Mouse (Mus musculus): ENCODE results near the gene Rhbg.

Rhbg gene

DNA sequence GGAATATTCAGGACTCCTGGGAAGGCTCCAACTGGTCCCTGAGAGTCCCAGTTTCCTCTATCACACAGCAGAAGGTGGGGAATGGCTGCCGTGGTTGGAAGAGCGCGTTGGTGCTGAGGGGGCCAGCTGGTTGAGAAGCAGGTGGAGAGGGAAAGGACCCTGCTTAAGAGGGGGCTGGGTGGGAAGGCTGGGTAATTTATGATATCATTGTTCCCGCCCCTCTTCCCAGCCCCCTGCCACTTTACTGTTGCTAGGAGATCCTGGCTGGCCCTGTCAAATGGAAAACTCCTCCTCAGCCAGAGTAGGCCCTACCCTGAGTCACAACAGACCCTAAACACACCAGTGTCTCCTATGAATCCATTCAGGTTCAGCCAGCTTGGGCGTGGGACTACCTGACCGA lies 26.5 kb downstream of the Rhbg start:
- no peak for DNase-seq

DNA sequence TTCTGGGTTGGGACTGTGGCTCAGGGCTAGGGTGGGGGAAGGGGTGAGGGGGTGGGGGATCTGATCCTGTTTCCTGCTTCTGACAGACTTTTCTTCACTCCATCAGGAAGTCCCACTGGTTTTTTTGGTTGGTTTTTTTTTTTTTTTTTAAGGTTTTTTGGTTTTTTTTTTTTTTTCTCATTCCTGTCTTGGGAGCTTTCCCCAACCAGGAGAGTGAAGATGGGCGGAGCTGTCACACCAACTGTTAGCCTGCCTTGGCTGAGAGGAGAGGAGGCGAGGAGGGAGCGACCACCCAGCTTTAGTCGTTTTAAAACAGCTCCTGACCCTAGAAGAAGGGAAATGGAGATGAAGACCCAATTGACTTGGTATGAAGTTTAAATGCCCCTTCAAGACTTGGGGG lies 27.2 kb downstream of the Rhbg start:
- DNase-seq: no peak

DNA sequence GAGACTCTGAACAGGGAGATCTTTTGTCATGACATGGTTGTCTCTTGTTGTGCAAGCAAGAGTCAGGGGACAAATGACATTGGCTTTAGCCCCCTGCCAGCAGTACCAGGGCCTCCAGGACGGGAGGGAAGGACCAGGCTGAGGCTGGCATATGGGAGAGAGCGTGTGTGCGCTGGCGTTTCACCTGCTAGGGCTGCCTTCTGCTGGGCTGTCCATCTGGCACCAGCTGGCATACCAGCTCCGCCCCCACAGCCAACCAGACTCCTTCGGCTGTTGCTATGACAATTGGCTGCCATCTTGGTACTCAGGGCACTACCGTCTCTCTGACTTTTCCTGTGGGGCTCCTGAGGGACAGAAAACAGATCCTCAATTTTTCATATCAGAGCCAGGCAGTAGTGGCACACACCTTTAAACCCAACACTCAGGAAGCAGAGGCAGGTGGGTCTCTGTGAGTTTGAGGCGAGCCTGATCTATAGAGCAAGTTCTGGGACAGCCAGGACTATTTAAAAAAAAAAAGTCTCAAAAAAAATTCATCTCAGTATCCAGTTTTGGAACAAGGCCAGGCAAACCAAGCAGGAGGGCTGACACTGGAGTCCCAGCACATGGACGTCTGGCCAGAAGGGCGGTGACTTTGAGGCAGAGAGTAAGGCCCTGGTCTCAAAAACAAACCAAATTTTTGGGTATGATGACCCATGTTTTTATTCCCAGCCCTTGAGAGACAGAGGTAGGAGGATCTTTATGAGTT lies 28.2 kb downstream of the Rhbg start:
- no peak for DNase-seq

DNA sequence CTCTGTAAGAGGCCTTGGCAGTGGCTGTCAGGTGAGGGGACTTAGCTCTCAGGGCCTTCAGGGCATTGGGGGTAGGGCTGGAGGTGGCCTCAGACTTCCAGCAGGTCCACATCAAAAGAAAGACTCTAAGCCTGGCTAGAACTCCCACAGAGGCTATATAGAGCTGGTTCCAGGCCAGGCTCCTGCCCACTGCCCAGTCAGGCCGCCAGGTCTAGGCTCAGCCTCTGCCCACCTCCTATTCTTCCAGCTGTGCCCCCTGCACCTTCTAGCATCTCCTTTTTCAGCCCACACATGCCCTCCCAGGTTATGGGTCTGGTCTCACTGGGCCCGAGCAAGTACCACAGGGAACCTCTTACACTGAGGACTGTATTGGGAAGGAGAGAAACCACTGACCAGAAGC lies 29.6 kb downstream of the Rhbg start:
- no peak for DNase-seq

DNA sequence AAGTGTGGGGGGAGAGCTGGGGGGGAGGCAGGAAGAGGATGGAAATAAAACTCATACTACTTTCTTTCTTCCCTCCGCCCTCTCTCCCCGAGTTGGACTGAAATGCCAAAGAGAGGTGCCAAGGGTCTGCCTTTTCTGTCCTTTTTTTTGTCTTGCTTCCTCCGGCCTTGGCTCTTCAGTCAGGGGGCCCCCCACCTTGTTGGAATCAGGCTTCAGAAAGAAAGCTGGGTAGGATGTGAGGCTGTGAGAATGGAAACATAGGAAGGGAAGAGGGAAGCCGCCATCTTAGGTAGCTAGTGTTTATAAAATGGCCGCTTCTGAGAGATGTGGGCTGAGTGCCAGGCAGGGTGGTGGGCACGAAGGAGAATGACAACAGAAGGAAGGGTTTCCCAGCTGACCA lies 32.1 kb downstream of the Rhbg start:
- DNase-seq: no peak

DNA sequence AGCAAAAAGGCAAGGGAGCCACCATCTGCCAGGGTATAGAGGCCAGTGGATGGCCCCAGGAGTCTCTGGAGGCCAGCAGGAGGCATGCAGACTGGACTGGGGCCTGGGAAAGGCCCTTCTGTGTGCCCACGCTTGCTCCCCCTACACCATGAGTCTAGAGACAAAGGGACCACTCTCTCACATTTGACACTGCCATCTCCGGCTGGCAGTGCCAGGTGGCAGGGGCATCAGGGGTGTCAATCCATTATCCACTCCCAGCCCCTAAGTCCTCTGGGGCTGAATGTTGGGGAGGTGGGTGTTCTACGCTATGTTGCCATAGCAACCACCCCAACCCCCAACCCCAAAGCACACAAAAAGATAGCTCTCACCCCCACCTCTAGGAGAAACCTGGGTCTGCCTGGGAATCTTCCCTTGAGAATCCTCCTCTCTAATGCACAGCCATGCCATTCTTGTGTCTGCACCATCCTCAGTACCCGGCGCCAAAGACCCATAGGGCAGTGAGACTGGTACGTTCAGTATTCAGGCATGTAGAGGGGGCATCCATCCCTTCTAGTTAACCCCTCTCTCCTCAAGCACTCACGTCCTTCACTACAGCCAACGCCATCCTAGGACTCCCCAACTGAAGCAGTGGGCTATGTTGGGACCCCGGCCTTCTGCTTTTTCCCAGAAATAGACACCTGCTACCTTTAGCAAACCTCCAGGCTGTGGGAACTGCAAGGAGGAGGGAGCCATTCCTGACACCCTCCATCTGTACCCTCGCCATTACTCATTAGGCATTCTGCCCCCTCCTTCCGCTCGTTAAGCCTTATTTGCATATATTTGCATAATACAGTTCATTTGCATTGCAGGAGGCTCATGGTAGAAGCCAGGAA lies 32.8 kb downstream of the Rhbg start:
- no peak for DNase-seq

DNA sequence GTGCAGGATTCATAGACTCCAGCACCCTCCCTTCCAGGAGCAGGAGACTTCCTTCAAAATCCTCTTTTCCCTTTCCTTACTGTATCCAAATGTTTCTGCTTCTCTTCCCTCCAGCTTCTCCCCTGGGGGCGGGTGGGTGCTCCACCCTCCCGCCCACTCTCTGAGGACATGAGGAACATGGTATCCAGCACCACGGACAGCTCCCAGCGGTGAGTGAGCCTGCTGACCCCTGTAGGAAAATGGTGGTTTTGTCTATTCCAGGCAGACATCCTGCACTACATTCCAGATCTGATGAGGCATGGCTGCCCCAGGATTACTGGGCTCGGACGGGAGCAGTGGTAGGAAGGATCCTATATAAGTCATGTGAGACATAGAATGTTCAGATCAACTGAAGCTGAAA lies 33.7 kb downstream of the Rhbg start:
- DNase-seq: peak; percentile 76

DNA sequence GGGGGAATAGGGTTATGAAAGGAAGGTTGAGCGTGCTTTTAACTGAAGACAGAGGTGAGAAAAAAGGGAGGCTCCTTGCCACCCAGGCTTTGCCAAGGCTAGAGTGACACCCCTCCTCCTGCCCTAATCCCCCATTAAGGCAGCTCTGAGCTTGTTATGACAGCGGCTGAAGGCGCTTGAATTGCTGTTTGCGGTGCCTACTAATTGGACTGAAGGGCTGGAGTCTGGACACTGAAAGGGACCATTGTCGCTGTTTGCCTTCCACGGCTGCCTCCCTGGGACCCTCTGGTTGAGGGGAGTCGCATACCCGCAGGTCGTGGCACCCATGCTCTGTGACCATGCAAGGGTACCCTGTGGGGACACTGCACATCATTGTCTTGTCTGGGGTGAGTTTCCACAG lies 34.6 kb downstream of the Rhbg start:
- DNase-seq: no peak

DNA sequence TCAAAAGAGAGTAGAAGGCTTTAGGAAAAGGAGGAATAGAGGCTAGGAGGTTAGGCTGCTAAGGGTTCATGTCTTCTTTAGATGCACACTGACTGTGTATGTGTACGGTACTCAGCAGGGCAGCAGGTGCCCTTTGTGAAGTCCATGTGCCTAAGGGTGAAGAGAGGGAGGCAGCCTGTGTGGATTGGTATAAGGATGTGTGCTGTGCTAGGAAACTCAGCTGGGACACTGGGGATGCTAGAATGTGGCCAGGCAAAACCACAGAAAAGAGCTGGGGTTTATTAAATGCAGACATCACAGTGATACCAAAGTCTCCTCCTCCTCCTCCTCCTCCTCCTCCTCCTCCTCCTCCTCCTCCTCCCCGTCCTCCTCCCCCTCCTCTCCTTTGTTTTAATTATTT lies 36.8 kb downstream of the Rhbg start:
- no peak for DNase-seq

DNA sequence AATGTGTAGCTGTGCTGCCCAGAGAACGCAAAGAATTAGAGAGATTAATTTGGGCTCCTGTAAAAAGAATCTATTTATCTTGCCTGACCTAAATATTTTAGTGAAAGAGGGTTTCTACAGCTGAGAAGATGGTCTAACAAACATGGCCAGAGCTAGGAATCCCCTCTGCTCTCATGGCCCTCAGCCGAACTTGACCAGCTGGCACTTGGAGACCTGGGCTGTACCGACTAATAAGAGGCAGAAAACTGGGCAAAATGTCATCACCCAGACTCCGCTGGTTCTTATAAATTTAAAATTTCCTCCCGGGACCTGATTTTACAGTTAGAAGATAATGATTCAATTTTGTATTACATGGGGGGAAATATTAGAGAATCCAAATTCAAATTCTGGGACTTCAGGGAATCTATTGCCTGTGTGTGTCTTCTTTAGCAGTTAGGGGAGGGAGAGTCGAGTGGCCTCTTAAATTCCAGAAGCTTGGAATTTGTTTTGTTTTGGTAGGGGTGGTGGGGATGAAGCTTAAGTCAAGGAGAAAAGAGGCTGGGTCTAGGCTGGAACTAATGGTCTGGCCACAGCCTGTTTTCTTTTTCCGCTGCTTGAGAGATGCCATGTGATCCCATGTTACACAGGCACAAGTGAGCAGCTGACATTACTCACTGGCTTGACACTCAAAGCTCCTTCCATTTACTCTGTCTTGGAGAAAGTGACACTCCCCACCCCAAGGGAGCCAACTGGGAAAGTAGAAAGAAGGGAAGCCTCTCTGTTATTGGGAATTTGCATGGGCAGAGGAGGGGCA lies 37.8 kb downstream of the Rhbg start:
- no peak for DNase-seq

DNA sequence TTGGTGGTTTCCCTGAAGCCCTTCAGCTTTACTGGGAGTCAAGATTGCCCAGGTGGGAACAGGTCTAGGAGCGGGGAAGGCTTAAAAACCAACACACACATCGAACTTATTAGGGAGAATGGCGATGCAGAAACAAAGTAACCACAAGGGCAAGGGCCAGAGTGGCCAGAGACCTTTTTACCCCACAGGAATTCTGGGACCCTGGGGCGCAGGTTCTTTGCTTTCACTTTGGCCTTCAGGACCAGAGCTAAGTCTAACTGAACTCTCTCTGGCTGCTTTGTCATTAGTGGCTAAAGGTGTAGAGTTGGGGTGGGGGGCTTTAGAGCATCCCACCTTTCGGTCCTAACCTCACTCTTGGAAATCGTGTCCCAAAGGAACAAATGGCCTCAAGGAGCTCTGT lies 38.4 kb downstream of the Rhbg start:
- no peak for DNase-seq

DNA sequence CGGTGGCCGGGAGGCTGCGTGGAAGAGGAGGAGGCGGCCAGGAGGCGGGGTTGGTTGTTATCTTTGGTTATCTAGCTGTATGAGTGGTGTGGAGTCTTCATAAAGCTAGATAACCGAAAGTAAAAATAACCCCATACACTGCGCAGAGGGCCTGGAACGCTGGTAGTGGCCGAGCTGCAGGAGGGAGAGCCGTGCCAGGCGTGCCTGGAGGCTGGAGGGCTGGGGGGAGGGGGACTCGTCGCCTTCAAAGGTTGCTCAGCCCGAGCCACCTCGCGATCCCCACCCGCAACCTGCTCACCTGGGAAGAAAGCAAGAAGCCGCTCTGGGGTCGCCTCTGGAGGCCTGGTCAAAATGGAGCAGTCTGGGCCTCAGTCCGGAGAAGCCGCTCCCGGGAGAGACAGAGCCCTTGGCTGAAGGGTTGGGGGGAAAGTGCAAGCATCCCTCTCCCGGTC lies 38.9 kb downstream of the Rhbg start:
- DNase-seq: no peak

DNA sequence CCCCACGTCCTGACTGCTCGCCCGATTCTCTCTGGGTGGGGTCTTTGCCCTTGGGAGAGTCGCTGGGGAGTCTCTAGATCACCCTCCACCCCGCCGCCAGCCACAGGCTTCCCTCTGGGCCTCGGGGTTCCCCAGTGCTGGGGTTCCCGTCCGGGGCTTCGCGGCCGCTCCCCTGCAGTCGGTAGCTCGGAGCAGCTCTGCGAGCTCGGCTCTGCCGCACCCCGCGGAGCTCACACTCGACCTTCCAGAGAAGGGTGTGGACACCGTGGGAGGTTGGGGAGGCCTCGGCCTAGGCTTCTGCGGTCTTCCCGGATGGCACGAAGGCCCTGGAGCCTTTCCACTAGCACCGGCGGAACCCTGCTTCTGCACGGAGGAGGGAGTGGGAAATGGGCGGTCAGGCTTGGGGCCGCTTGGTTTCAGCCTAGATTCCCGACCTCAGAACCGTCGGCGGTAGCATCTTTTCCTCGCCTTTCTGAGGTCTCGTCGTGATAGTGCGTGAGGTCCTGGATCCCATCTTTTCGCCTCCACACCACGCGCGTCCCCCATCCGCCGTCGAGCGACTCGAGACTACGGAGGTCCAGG lies 39.4 kb downstream of the Rhbg start:
- DNase-seq: no peak

DNA sequence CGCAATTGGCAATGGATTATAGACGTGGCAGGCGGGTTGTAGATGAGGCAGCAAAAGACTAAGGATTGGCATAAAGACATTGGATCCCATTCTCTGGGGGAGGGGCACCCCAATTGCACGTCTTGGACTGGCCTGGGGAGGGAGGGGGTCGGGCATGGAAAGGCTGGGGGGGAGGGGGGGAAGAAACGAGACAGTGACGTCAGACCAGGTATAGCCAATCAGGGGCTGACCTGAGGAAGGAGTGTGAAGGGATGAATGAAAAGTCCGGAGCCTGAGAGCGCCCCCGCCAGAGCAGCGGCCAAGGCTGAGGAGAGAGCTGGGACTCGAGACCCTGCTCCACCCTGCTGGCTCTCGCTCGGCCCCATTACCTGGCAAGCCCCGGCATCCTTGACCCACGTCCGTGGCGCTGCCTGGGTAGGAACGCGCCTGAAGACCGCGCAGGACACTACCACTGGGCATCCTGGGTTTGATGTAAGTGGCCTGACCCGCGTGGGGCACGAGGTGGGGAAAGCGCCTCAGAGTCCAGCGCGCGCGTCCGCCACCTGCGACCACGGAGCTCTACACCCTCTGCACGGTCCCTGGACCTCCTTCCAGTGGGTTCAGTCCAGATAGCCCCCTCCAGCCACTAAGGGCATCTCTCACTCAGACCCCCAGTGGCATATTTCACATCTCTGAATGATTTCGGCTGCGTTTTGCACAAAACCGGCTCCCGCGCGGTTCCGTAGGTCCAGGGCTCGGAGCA lies 40.1 kb downstream of the Rhbg start:
- DNase-seq: no peak

DNA sequence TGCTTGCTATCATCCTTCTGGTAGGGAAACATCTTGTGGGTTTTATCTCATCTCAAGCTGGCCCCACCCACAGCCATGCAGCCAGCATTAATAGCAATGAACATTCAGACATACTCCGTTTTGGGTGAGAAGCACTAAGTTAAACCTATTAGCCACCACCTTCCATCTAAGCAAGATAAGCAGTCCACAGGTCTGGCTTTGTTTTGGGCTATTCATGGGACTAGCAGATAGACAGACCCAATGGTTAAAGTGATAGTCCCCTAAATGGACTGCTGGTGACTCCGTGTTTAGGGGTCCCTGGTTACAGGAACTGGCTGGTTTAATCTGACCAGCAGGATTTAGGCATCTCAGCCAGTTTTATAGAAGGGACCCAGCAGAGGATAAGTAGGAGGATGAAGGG lies 41.5 kb downstream of the Rhbg start:
- DNase-seq: peak; percentile 23

DNA sequence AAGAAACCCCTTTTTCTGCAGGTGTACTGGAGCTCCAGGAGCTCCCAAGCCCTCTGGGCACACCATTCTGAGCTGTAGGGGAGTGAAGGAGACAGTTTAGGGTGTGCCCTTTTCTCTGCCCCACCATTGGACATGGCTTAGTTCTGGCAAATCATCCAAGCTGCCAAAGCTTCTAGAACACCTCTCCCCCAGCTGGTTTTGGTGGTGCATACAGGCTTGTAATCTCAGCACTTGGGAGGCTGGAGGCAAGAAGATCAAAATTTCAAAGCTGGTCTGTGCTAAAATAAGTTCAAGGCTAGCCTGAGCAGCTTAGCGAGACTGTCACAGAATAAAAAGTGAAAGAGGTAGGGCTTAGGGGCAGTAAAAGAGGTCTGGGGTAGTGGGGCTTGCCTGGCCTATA lies 42.2 kb downstream of the Rhbg start:
- no peak for DNase-seq

DNA sequence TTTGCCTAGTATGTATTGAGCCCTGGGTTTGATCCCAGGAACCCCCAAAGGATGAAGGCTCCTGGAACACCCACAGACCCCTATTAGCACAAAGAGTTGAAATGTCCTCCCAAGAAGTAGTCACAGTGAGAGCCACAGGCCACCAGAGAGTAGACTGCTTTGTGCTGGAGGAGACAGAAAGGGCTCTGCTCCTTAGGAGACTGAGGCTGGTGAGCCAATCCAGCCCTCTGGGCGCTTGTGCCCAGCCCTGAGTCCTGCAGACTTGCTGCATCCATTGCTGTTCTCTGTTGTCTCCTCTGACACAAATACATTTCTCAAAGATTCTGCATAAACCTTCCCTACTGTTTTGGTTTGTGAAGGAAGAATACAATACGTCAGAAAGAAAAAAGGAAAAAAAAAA lies 43.6 kb downstream of the Rhbg start:
- DNase-seq: no peak

DNA sequence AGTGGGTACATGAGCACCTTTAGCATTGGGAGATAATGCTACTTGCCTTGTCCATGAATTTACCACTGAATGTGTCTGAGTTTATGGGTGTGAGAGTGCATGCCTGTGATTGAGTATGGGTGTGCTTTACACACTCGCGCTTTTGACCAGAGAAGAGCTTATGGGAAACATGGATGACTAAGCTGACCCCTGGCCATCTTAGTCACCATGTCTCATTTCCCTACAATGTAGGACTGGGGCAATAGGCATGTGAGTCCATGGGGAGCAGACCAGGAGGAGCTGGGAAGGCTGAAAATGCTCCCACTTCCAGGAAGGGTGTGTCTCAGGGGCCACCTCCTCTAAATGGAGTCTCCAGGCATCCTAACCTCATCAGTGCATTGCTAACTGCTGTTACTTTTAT lies 44.4 kb downstream of the Rhbg start:
- DNase-seq: no peak

DNA sequence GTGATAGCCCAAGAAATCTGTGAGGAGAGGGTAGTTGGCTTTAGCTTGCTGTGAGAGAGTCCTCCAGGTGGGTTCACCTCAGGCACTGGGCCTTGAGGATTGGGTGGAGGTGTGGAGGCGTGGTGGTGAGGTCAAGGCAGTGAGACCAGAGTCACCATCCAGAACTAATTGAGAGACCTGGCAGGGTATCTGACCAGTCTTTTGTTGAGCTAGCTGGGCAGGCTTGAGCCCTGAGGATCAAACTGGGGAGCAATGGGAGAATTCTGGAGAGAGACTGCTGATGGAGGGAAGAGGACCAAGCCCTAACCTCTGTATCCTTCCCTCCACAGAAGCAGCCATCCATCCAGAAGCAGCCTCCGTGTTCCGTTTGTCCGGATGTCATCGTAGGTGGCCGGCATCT lies 45.2 kb downstream of the Rhbg start:
- no peak for DNase-seq

DNA sequence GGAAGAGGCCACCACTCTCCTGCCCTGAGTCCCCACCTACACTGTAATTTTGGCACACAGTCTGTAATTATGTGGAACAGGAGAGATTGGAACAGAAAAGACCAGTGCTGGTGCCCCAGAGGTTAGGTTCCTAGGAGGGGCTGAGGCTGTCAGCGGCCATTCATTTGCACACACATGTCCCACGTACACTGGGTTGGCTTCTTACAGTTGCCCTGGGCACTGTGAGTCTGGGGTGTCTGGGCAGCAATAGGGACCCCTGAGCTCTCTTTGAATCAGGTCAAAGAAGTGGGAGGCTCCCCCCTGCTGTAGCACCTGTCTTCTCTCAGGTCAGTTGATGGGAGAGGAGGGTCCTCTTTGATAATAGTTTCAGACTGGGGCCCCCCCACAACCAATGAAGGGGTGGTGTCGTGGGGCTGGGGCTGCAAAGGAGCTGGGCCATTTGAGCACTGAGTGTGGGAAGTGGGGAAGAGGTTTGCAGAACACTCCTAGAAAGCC lies 46.2 kb downstream of the Rhbg start:
- DNase-seq: no peak

DNA sequence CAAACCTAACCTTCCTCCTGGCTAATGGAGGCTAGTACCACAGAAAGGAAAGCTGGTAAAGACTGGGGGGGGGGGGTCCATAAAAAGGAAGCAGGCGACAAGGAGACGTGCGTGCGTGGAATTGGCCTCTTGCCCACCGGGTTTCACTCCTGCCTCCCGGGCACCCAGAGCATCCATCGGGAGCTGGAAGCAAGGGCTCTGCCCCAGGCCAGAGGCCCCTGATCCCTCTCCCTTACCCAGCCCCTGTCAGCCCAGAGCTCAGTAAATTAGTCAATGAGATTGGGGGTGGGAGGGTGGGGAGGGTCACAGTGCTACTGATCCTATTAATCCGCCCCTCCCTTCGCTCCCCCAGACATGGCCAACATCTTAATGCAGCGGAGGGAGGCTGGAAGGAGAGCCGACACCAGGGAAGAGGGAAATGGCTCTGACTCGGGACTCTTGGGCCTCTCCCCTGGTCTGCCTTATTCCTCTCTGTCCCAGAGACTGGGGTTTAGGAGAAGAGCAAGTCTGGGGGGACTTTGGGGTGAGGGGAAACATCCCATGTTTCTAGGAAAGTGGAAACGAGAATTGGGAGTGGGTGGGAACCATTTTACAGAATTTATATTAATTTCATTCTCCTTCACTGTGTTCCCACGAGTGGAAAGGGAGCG lies 46.9 kb downstream of the Rhbg start:
- no peak for DNase-seq

DNA sequence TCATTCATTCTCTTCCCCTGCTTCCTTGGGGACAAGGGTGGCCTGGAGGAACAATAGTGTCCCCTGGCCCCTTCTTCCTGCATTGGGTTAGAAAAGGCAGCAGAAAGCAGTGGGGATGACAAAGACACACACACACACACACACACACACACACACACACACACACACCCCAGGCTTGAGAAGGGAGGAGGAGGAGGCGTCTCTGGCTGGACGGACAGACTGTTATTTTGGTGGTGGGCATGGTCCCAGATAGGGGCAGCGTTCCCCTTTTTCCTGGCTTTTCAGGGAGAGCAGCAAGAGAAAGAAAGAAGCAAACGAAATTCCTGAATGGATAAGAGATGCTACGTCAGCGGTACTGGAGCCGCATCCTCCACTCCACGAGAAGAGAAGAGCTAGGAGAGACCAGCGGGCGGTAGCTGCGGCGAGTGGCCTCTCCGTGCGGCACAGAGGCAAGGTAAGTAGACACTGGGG lies 47.6 kb downstream of the Rhbg start:
- no peak for DNase-seq
